Mouse (Mus musculus): ENCODE data around the gene Arhgap32. TPM values are rescaled to one million over a fixed set of nuclear protein-coding genes. Genes with fewer than 3 reads are reported as not detected.

Arhgap32 gene
- polyA plus RNA-seq (2014; fragmentation: Nextera tagmentation; extraction: Ambion mirVana) = 7.5 and 7.7 TPM in 2 replicates

GRCm38 (mm10) chr9:32115786-32116185, at the start of gene Arhgap32:
TSS of gene Arhgap32 (plus strand) at chr9:32116136.
- Histone ChIP-seq H3K4me3 (ENCODE audit: low read depth, low read length) (no peak within 1 kb of the TSS), H3K9ac (no peak within 1 kb of the TSS), H3K27me3 (ENCODE audit: insufficient read depth, low read length) (no peaks in the 10 kb centered on the region), H3K9me3 (ENCODE audit: low read depth, low read length) (no peaks in the 10 kb centered on the region), H3K4me2 (peak within 1 kb of the TSS; percentile 12; the same call in 1 of the 2 replicates), H3K4me1 (ENCODE audit: insufficient read depth) (peaks cover 8% of the 10 kb centered on the region; the same call in 1 of the 2 replicates), H3K36me3 (ENCODE audit: insufficient read depth) (no peaks in the 10 kb centered on the region), H3K27ac (ENCODE audit: low read depth) (peak within 1 kb of the TSS; percentile 33; the same call in 1 of the 2 replicates)
- ATAC-seq (ENCODE audit: insufficient read depth) (peak; percentile 47; the same call in 1 of the 2 replicates), DNase-seq (no peak)
- no peak for TF ChIP-seq CTCF (IDR thresholded peaks at IDR 0.05; ENCODE audit: low read depth)
- 87% methylated on average over 1 of the region's 1 CpGs for WGBS

DNA sequence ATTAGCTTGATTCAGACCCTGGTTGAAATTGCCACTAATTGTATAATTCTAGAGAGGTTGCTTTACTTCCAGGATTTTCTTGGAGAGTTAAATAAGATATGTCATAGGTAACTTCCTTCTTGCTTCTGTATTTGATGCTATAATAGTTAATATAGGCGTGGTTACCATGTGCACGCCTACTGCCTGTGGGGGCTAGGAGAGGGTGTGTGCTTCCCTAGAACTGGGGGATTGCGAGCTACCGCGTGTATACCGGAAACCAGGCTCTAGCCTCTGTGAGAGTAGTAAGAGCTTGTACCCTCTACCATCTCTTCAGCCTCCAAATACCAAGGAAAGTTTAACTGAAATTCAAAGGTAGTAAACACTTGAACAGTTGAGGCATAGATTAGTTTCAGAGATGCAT, 43.2 kb upstream of the Arhgap32 start:
- Histone ChIP-seq H3K27me3 (ENCODE audit: insufficient read depth, low read length) (no peaks in the 10 kb centered on the region), H3K4me1 (ENCODE audit: insufficient read depth) (no peaks in the 10 kb centered on the region), H3K9me3 (ENCODE audit: low read depth, low read length) (no peaks in the 10 kb centered on the region), H3K4me2 (no peak overlapping the region), H3K27ac (ENCODE audit: low read depth) (no peak overlapping the region), H3K9ac (no peak overlapping the region), H3K36me3 (ENCODE audit: insufficient read depth) (no peaks in the 10 kb centered on the region), H3K4me3 (ENCODE audit: low read depth, low read length) (no peak overlapping the region)
- DNase-seq = no peak
- TF ChIP-seq CTCF (IDR thresholded peaks at IDR 0.05; ENCODE audit: low read depth) = no peak
- 89% methylated on average over 6 of the region's 6 CpGs for WGBS
- ATAC-seq (ENCODE audit: insufficient read depth) = no peak

DNA sequence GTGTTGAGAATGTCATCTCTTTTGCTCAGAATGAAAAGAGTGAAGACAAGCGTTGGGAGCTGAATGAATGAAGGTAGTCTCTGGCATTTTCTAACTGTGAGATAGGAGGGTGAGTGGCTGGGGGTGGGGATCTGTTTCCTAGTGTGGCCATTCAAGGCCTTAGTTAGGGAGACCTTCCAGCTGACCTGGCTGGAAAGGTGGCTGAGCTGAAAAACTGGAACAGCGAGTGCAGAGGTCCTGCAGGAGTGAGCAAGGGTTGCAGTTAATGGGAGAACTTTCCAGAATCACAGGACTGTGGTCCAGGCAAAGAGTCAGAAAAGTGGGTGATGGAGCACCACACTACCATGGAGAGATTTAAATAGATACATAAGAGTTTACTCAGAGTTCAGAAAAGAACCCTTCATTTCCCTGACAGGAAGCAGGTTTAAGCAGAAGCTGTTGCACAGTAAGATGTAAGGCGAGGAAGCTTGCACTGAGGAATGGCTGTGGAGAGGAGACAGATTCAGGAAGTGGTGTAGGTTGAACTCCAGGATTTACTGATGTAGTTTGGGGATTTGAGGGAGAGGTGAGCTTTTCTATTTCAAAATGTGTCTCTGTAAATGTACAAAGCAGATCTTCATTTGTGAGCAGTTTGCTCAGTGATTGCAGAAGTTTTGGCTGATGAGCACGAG, 27.7 kb upstream of the Arhgap32 start:
- H3K4me2 ChIP-seq = no peak overlapping the region
- H3K27me3 ChIP-seq (ENCODE audit: insufficient read depth, low read length) = no peaks in the 10 kb centered on the region
- peaks cover 4% of the 10 kb centered on the region for H3K4me1 ChIP-seq (ENCODE audit: insufficient read depth)
- no peaks in the 10 kb centered on the region for H3K36me3 ChIP-seq (ENCODE audit: insufficient read depth)
- H3K9ac ChIP-seq = no peak overlapping the region
- DNase-seq = no peak
- no peak for ATAC-seq (ENCODE audit: insufficient read depth)
- H3K9me3 ChIP-seq (ENCODE audit: low read depth, low read length) = no peaks in the 10 kb centered on the region
- no peak for TF ChIP-seq CTCF (IDR thresholded peaks at IDR 0.05; ENCODE audit: low read depth)
- H3K4me3 ChIP-seq (ENCODE audit: low read depth, low read length) = no peak overlapping the region
- H3K27ac ChIP-seq (ENCODE audit: low read depth) = no peak overlapping the region
- 61% methylated on average over 4 of the region's 4 CpGs for WGBS

DNA sequence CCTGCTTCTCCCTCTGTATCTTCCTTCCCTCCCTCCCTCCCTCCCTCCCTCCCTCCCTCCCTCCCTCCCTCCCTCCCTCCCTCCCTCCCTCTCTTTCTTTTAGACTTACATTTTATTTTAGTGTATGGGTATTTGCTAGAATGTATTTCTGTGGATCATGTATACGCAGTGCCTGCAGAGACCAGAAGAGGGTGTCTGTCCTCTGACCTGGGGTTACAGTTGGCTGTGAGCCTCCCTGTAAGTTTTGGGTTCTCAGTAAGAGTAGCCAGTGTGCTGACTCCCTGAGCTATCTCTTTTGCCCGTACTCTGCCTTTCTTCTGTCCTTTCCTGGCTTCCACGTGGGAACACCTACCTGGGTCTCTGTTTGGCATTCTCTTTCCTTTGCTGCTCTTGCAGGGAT, 27.1 kb upstream of the Arhgap32 start:
- no peak for DNase-seq
- Histone ChIP-seq H3K4me1 (ENCODE audit: insufficient read depth) (peaks cover 7% of the 10 kb centered on the region), H3K27me3 (ENCODE audit: insufficient read depth, low read length) (no peaks in the 10 kb centered on the region), H3K9ac (no peak overlapping the region), H3K9me3 (ENCODE audit: low read depth, low read length) (no peaks in the 10 kb centered on the region), H3K4me2 (no peak overlapping the region), H3K36me3 (ENCODE audit: insufficient read depth) (no peaks in the 10 kb centered on the region), H3K27ac (ENCODE audit: low read depth) (no peak overlapping the region), H3K4me3 (ENCODE audit: low read depth, low read length) (no peak overlapping the region)
- WGBS = 62% methylated on average over 3 of the region's 3 CpGs
- TF ChIP-seq CTCF (IDR thresholded peaks at IDR 0.05; ENCODE audit: low read depth) = peak; percentile 18; the same call in 1 of the 2 replicates
- ATAC-seq (ENCODE audit: insufficient read depth) = no peak

- peak overlapping the region; percentile 18; the same call in 1 of the 2 replicates for H3K27ac ChIP-seq (ENCODE audit: low read depth)
- H3K27me3 ChIP-seq (ENCODE audit: insufficient read depth, low read length) = no peaks in the 10 kb centered on the region
- no peak overlapping the region for H3K9ac ChIP-seq
- no peak for TF ChIP-seq CTCF (IDR thresholded peaks at IDR 0.05; ENCODE audit: low read depth)
- WGBS = 32% methylated on average over 2 of the region's 2 CpGs
- no peak for DNase-seq
- no peaks in the 10 kb centered on the region for H3K9me3 ChIP-seq (ENCODE audit: low read depth, low read length)
- no peak overlapping the region for H3K4me2 ChIP-seq
- peaks cover 11% of the 10 kb centered on the region for H3K4me1 ChIP-seq (ENCODE audit: insufficient read depth)
- no peak for ATAC-seq (ENCODE audit: insufficient read depth)
- no peak overlapping the region for H3K4me3 ChIP-seq (ENCODE audit: low read depth, low read length)
- H3K36me3 ChIP-seq (ENCODE audit: insufficient read depth) = no peaks in the 10 kb centered on the region
These were observed 22.5 kb upstream of the Arhgap32 start for GRCm38 (mm10) chr9:32093456-32093855.

- H3K4me2 ChIP-seq = no peak overlapping the region
- no peaks in the 10 kb centered on the region for H3K27me3 ChIP-seq (ENCODE audit: insufficient read depth, low read length)
- ATAC-seq (ENCODE audit: insufficient read depth) = no peak
- peaks cover 11% of the 10 kb centered on the region for H3K4me1 ChIP-seq (ENCODE audit: insufficient read depth)
- H3K9ac ChIP-seq = no peak overlapping the region
- H3K36me3 ChIP-seq (ENCODE audit: insufficient read depth) = no peaks in the 10 kb centered on the region
- H3K9me3 ChIP-seq (ENCODE audit: low read depth, low read length) = no peaks in the 10 kb centered on the region
- no peak overlapping the region for H3K27ac ChIP-seq (ENCODE audit: low read depth)
- no peak for TF ChIP-seq CTCF (IDR thresholded peaks at IDR 0.05; ENCODE audit: low read depth)
- no peak for DNase-seq
- 28% methylated on average over 13 of the region's 13 CpGs for WGBS
- no peak overlapping the region for H3K4me3 ChIP-seq (ENCODE audit: low read depth, low read length)
These were observed 21.4 kb upstream of the Arhgap32 start for GRCm38 (mm10) chr9:32094351-32095120.

- Histone ChIP-seq H3K4me1 (ENCODE audit: insufficient read depth) (peaks cover 11% of the 10 kb centered on the region), H3K9ac (no peak overlapping the region), H3K36me3 (ENCODE audit: insufficient read depth) (no peaks in the 10 kb centered on the region), H3K27me3 (ENCODE audit: insufficient read depth, low read length) (no peaks in the 10 kb centered on the region), H3K4me2 (no peak overlapping the region), H3K27ac (ENCODE audit: low read depth) (no peak overlapping the region), H3K4me3 (ENCODE audit: low read depth, low read length) (no peak overlapping the region), H3K9me3 (ENCODE audit: low read depth, low read length) (no peaks in the 10 kb centered on the region)
- TF ChIP-seq CTCF (IDR thresholded peaks at IDR 0.05; ENCODE audit: low read depth) = no peak
- DNase-seq = no peak
- WGBS = 85% methylated on average over 4 of the region's 4 CpGs
- ATAC-seq (ENCODE audit: insufficient read depth) = no peak
These were observed 20.4 kb upstream of the Arhgap32 start for GRCm38 (mm10) chr9:32095511-32095910.
